Mouse (Mus musculus) liver, postnatal 0 days (tissue): ENCODE measurements around the gene Ankrd39.

ENCODE experiments used
- CTCF ChIP-seq: sonication (generic); IDR thresholded peaks from 2 replicates; pipeline ENCODE4 v1.5.1; 2016; ENCODE audit warnings: antibody characterized with exemption, low read depth
- EP300 ChIP-seq: IDR thresholded peaks from 2 replicates; pipeline ENCODE4 v1.6.1; 2016; ENCODE audit warnings: antibody characterized with exemption, low read depth, mild to moderate bottlenecking

- TF ChIP-seq CTCF, result no peak
- TF ChIP-seq EP300, result no peak
Observed at GRCm38 (mm10) chr1:36542925-36543324, 4.3 kb downstream of the Ankrd39 start.
